ENCODE assay signal across 1 mouse cellular context in genomic region chr7:105777316-105777715, GRCm38 (mm10).
TF ChIP-seq lines count a peak whose summit lies in the region.

No protein-coding gene starts in this region.

TF ChIP-seq in myocyte, 11 proteins besides CTCF, POLR2A, EP300 and RAD21:
- TF ChIP-seq MAX (IDR thresholded peaks at IDR 0.05; ENCODE audit: low read depth) (no peak), USF1 (IDR thresholded peaks at IDR 0.05; ENCODE audit: low read depth) (no peak), CEBPB (IDR thresholded peaks at IDR 0.05; ENCODE audit: insufficient read depth, poor library complexity, severe bottlenecking) (no peak), POLR2AphosphoS2 (IDR thresholded peaks at IDR 0.05; ENCODE audit: insufficient read length, low read depth) (no peak), SRF (IDR thresholded peaks at IDR 0.05; ENCODE audit: control insufficient read depth, insufficient read length, low read depth) (no peak), TCF3 (IDR thresholded peaks at IDR 0.05; ENCODE audit: insufficient read length, low read depth) (no peak), MYOD1 (IDR thresholded peaks at IDR 0.05; ENCODE audit: control insufficient read depth in 1 of 3, insufficient read length in 2 of 3, low read depth in 2 of 3) (no peak), MYOG (IDR thresholded peaks at IDR 0.05; ENCODE audit: control insufficient read depth in 1 of 3, insufficient read depth in 1 of 3, insufficient read length in 2 of 3, low read depth in 2 of 3) (no peak), TCF12 (IDR thresholded peaks at IDR 0.05; ENCODE audit: insufficient read depth, poor library complexity, severe bottlenecking) (no peak), E2F4 (IDR thresholded peaks at IDR 0.05; ENCODE audit: insufficient read depth) (no peak), REST (IDR thresholded peaks at IDR 0.05; ENCODE audit: insufficient read depth, insufficient read length) (no peak)
